Mouse (Mus musculus): ENCODE measurements around the gene Mrps23.

GRCm38 (mm10) chr11:88193098-88193823 lies 10.9 kb upstream of the Mrps23 start:
- no peak for TF ChIP-seq CTCF (IDR thresholded peaks at IDR 0.05)
- no peak for TF ChIP-seq POLR2A (IDR thresholded peaks at IDR 0.05; ENCODE audit: insufficient read depth, low read depth, low read length)
- no peak for TF ChIP-seq EP300 (IDR thresholded peaks at IDR 0.05; ENCODE audit: insufficient read depth, low read depth, low read length)
